Mouse (Mus musculus) embryonic fibroblast, embryonic 13.5 days (primary cell): Measurements from ENCODE around the gene Ctnnal1.

Experiments
- CTCF ChIP-seq: IDR thresholded peaks from 2 replicates; pipeline ENCODE4 v1.5.1; 2011; ENCODE audit warnings: mild to moderate bottlenecking, control low read depth, low read length, moderate library complexity, borderline replicate concordance; ENCODE audit not compliant: insufficient read depth
- POLR2A ChIP-seq: IDR thresholded peaks from 2 replicates; pipeline ENCODE4 v1.6.1; 2011; ENCODE audit warnings: low read depth, mild to moderate bottlenecking, control low read depth, low read length, moderate library complexity

DNA sequence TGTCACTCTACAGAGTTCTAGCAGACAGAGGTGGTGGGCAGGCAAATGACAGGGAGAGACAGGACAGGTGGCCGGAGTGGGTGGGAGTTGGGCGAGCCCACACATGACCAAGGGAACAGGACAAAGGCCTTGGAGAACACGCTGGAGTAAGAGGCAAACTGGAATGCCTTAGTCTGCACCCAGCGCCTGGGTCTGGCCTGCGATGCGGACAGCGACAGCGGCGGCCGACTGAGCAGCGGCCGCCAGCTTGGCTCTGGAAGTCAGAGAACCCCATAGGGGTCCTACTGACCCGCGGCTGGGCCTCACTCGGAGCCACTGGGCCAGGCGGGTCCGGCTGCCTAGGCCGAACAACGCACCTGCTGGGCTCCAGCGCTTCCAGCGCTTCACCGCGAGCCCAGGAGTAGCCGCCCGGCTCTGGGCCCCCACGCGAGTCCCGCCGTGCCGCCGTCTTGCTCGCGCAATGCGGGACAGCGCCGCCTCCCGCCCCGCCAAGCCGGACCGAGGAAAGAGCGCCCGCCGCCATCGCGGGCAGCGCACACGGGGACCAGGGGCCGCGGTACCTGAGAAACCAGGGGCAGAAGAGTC lies 479 bp downstream of the Ctnnal1 start:
- TF ChIP-seq POLR2A, result no peak
- TF ChIP-seq CTCF, result no peak
